Mouse (Mus musculus) adrenal gland, postnatal 36 days (tissue): ENCODE data around the gene Fam186b. TPM values are rescaled to one million over a fixed set of nuclear protein-coding genes. Genes with fewer than 3 reads are reported as not detected.
A peak's percentile ranks its signal among the peaks of the same experiment; 100 is the strongest.

Experiments used
- DNase-seq, 2 experiments: peaks; one replicate each; pipeline ENCODE4 v3.0.0; 2021; ENCODE audit warnings: mixed read lengths in 1 of 2
- total RNA-seq, 2 experiments: library from RNA; stranded (reverse); gene quantifications; 2 replicates each; pipeline ENCODE4 v1.2.3; 2021

Fam186b gene
- total RNA-seq, 2 experiments from 2014 or later: 3.0 to 3.5 TPM

- DNase-seq: peak; percentile 73 to 83
These were observed 71.3 kb downstream of the Fam186b start, which contains the start of gene Kcnh3 for GRCm38 (mm10) chr15:99224208-99224911. Gene Kcnh3 (plus strand): TSS chr15:99224861.

- peak; percentile 80 to 81 for DNase-seq
These were observed 72.0 kb downstream of the Fam186b start for GRCm38 (mm10) chr15:99223585-99224207.

GRCm38 (mm10) chr15:99222794-99223584 lies 72.7 kb downstream of the Fam186b start:
- no peak for DNase-seq

DNA sequence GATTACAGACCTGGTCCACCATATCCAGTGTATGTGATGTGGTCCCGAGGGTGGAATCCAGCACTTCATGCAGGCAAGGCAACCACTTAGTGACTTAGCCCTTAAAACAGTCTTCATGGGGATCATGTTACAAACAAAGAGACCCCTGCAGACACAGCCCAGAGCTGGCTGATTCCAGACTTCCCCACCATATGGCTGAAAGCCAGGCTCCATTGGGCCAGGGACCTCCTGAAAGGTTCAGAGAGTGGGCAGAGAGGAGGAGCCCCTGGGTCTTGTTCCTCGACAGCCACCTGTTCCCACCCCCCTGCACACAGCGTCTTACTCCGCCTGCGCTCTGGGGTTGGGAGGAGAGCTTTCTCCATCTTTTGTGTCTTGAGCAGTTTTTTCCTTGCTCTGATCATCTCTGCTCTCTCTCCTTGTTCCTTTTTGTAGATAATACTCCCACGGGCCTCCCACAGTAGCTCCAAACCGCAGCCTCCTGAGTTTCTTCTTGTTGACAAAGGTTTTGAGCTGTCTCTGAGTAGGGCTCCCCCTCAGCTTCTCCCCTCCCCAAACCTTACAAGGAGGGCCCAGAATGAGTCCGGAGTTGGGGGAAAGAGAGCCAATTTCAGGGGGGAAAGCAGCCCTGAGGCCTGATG lies 74.3 kb downstream of the Fam186b start:
- no peak for DNase-seq

Other genes with a start within 250 kb of the Fam186b start
- 1 to 10 TPM; 1.3 to 3.4 TPM for gene Prph, start 240.7 kb downstream of the Fam186b start, total RNA-seq
- gene Troap, start 221.3 kb downstream of the Fam186b start, total RNA-seq: 1 to 10 TPM; 1.1 to 1.6 TPM
- not detected for gene C1ql4, start 208.1 kb downstream of the Fam186b start, total RNA-seq
- 1 to 10 TPM; 1.6 to 3.4 TPM for gene Dnajc22, start 202.7 kb downstream of the Fam186b start, total RNA-seq
- gene Spats2, start 170.0 kb downstream of the Fam186b start, total RNA-seq: 10 to 100 TPM; 15.3 to 17.7 TPM
- 1 to 10 TPM in 1 of 2 experiments, under 1 TPM in 1; 0.40 to 1.2 TPM for gene Kcnh3, start 71.0 kb downstream of the Fam186b start, total RNA-seq
- 10 to 100 TPM; 37.8 to 48.2 TPM for gene Mcrs1, start 43.9 kb downstream of the Fam186b start, total RNA-seq
- 10 to 100 TPM; 38.0 to 49.6 TPM for gene Prpf40b, start 801 bp downstream of the Fam186b start, total RNA-seq
- 10 to 100 TPM; 17.3 to 22.1 TPM for gene Fmnl3, start 74.6 kb upstream of the Fam186b start, total RNA-seq
- 100 to 1,000 TPM; 506 to 839 TPM for gene Tmbim6, start 97.0 kb upstream of the Fam186b start, total RNA-seq
- 10 to 100 TPM; 30.4 to 36.0 TPM for gene Nckap5l, start 161.9 kb upstream of the Fam186b start, total RNA-seq
- gene Bcdin3d, start 178.8 kb upstream of the Fam186b start, total RNA-seq: 1 to 10 TPM; 5.3 to 6.6 TPM
- 10 to 100 TPM; 17.8 to 23.5 TPM for gene Faim2, start 232.3 kb upstream of the Fam186b start, total RNA-seq